Mouse (Mus musculus) lung, adult 2 months (tissue): ENCODE measurements at regions not wholly inside any gene's neighbourhood (a gene's known extent, or its start where the extent isn't known, plus 50 kb on each side); places are given as distances from the start of the nearest gene placed in this dataset.

Source experiments
- CTCF ChIP-seq: fragments of 200-500 bp; IDR thresholded peaks from 2 replicates; pipeline ENCODE4 v1.5.1; 2011; ENCODE audit warnings: mild to moderate bottlenecking, low read length, control low read depth; ENCODE audit not compliant: insufficient read depth
- POLR2A ChIP-seq: fragments of 200-500 bp; IDR thresholded peaks from 2 replicates; pipeline ENCODE4 v1.6.1; 2011; ENCODE audit warnings: low read depth, mild to moderate bottlenecking, control low read depth, low read length, borderline replicate concordance; ENCODE audit errors: extremely low read depth

DNA sequence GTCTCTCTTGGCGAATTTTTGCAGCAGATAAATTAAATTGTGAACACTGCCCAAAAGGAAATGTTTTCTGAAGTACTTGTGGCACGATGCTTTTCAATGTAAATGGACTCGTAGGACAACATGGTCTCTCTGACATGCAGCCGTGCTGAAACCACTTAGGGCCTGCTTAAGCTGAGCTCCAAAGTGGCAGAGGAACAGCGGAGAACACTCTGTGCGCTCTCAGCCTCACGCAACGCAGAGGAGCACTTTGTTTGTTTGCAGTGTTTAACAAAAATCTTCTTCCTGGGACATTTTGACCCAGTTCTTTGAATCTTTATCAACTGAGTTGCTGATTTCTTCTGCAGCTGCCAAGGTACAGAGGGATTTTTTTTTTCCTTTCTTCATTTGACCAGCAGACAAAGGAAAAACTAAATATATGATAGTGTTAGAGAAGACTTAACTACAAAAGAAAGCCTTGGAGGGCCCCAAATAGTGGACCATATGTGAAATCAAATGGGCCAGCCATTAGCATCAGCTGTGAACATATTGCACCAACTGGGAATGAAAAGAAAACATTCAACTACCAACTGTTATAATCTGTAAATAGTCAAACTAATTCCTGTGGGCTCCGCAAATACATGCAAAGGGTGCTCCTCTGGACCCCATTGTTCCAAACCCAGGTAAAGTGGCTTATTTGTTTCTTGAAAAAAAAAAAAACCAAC, 639.5 kb downstream of the Rwdd3 start:
- TF ChIP-seq CTCF = no peak
- TF ChIP-seq POLR2A = no peak
